Mouse (Mus musculus): ENCODE results near the gene Astn1.

The Astn1 gene

GRCm38 (mm10) chr1:158361964-158362291, at the start of gene Astn1:
TSS of gene Astn1 (plus strand) at chr1:158362273.
- DNase-seq (ENCODE audit: inconsistent ontology term), result no peak

- DNase-seq (ENCODE audit: inconsistent ontology term), result no peak
Measured at GRCm38 (mm10) chr1:158323325-158323724, 38.7 kb upstream of the Astn1 start.

- no peak for DNase-seq (ENCODE audit: inconsistent ontology term)
Measured at GRCm38 (mm10) chr1:158328126-158328525, 33.9 kb upstream of the Astn1 start.

GRCm38 (mm10) chr1:158328839-158329238, 33.2 kb upstream of the Astn1 start:
- DNase-seq (ENCODE audit: inconsistent ontology term), result no peak

GRCm38 (mm10) chr1:158343243-158343714, 18.8 kb upstream of the Astn1 start:
- peak; percentile 21 for DNase-seq (ENCODE audit: inconsistent ontology term)

- no peak for DNase-seq (ENCODE audit: inconsistent ontology term)
Measured at GRCm38 (mm10) chr1:158353656-158354371, 8.3 kb upstream of the Astn1 start.

GRCm38 (mm10) chr1:158355177-158356050, 6.7 kb upstream of the Astn1 start:
- DNase-seq (ENCODE audit: inconsistent ontology term), result peak; percentile 39

GRCm38 (mm10) chr1:158356051-158356461, 6.0 kb upstream of the Astn1 start, which contains the start of gene Brinp2:
TSS of gene Brinp2 (minus strand) at chr1:158356326.
- peak; percentile 83 for DNase-seq (ENCODE audit: inconsistent ontology term)

- DNase-seq (ENCODE audit: inconsistent ontology term), result peak; percentile 32
Measured at GRCm38 (mm10) chr1:158362292-158363101, 424 bp downstream of the Astn1 start.

- DNase-seq (ENCODE audit: inconsistent ontology term), result no peak
Measured at GRCm38 (mm10) chr1:158364461-158364860, 2.4 kb downstream of the Astn1 start.

GRCm38 (mm10) chr1:158382277-158382676, 20.2 kb downstream of the Astn1 start:
- DNase-seq (ENCODE audit: inconsistent ontology term), result no peak

GRCm38 (mm10) chr1:158383210-158383609, 21.1 kb downstream of the Astn1 start:
- no peak for DNase-seq (ENCODE audit: inconsistent ontology term)

GRCm38 (mm10) chr1:158385311-158385710, 23.2 kb downstream of the Astn1 start:
- DNase-seq (ENCODE audit: inconsistent ontology term), result no peak

GRCm38 (mm10) chr1:158386781-158387180, 24.7 kb downstream of the Astn1 start:
- no peak for DNase-seq (ENCODE audit: inconsistent ontology term)

- DNase-seq (ENCODE audit: inconsistent ontology term), result no peak
Measured at GRCm38 (mm10) chr1:158388995-158389394, 26.9 kb downstream of the Astn1 start.

- DNase-seq (ENCODE audit: inconsistent ontology term), result no peak
Measured at GRCm38 (mm10) chr1:158390693-158391092, 28.6 kb downstream of the Astn1 start.

GRCm38 (mm10) chr1:158397058-158397457, 35.0 kb downstream of the Astn1 start:
- no peak for DNase-seq (ENCODE audit: inconsistent ontology term)

- no peak for DNase-seq (ENCODE audit: inconsistent ontology term)
Measured at GRCm38 (mm10) chr1:158400898-158401297, 38.8 kb downstream of the Astn1 start.

GRCm38 (mm10) chr1:158405899-158406769, 44.1 kb downstream of the Astn1 start:
- DNase-seq (ENCODE audit: inconsistent ontology term), result no peak

- no peak for DNase-seq (ENCODE audit: inconsistent ontology term)
Measured at GRCm38 (mm10) chr1:158408124-158408523, 46.1 kb downstream of the Astn1 start.

- DNase-seq (ENCODE audit: inconsistent ontology term), result no peak
Measured at GRCm38 (mm10) chr1:158411146-158411545, 49.1 kb downstream of the Astn1 start.
